Mouse (Mus musculus) midbrain, embryonic 12.5 days (tissue): ENCODE measurements around the gene Ggnbp2. TPM values are rescaled to one million over a fixed set of nuclear protein-coding genes. Genes with fewer than 3 reads are reported as not detected.

Experiments
- ATAC-seq: fragments of 200-750 bp; cut with Nextera tagmentation; 2 replicates; pipeline ENCODE4 v1.8.0; 2017; ENCODE audit warnings: low read depth, moderate TSS enrichment, moderate library complexity; ENCODE audit not compliant: low FRiP score
- H3K27ac ChIP-seq: fragments of 300-500 bp; sonication (generic); replicated peaks from 2 replicates; pipeline ENCODE4 v1.5.1; 2016; ENCODE audit warnings: mild to moderate bottlenecking
- H3K27me3 ChIP-seq: fragments of 300-500 bp; sonication (generic); 2 replicates; pipeline ENCODE4 v1.6.1; 2016; ENCODE audit warnings: mild to moderate bottlenecking
- H3K36me3 ChIP-seq: fragments of 300-500 bp; sonication (generic); 2 replicates; pipeline ENCODE4 v1.6.1; 2016
- H3K4me1 ChIP-seq: fragments of 300-500 bp; sonication (generic); 2 replicates; pipeline ENCODE4 v1.6.1; 2016
- H3K4me2 ChIP-seq: fragments of 300-500 bp; sonication (generic); replicated peaks from 2 replicates; pipeline ENCODE4 v1.6.1; 2016; ENCODE audit warnings: mild to moderate bottlenecking, moderate library complexity
- H3K4me3 ChIP-seq: fragments of 300-500 bp; sonication (generic); 2 replicates; pipeline ENCODE4 v1.5.1; 2016; ENCODE audit warnings: mild to moderate bottlenecking
- H3K9ac ChIP-seq: fragments of 300-500 bp; sonication (generic); replicated peaks from 2 replicates; pipeline ENCODE4 v1.6.1; 2016; ENCODE audit warnings: mild to moderate bottlenecking, moderate library complexity
- H3K9me3 ChIP-seq: fragments of 300-500 bp; sonication (generic); 2 replicates; pipeline ENCODE4 v1.6.1; 2016; ENCODE audit warnings: mild to moderate bottlenecking
- WGBS: fragments of 180-500 bp; shearing (Covaris S2); methylation state at CpG from one replicate; pipeline ENCODE4 v1.1.7; 2016; 5-methylcytosine and 5-hydroxymethylcytosine counted together
- polyA plus RNA-seq: library from polyadenylated mRNA; unstranded; fragments of >200 nt; fragmentation: Nextera tagmentation; extraction: Ambion mirVana; gene quantifications from 2 replicates; pipeline ENCODE4 v1.2.1, GENCODE M21; 2016

The Ggnbp2 gene
- polyA plus RNA-seq, result 69.2 and 79.1 TPM in 2 replicates

GRCm38 (mm10) chr11:84870337-84871043 is at the start of gene Ggnbp2:
Gene Ggnbp2, minus strand, starts transcription at chr11:84870817.
- H3K4me1 ChIP-seq, result peaks cover 15% of the 10 kb centered on the region
- peak within 1 kb of the TSS; percentile 96 for H3K27ac ChIP-seq
- under 1% methylated on average over 51 of the region's 62 CpGs for WGBS
- H3K4me3 ChIP-seq, result peak within 1 kb of the TSS; percentile 85
- ATAC-seq, result peak; percentile 90
- H3K9me3 ChIP-seq, result no peaks in the 10 kb centered on the region
- H3K27me3 ChIP-seq, result no peaks in the 10 kb centered on the region
- H3K36me3 ChIP-seq, result no peaks in the 10 kb centered on the region
- peak within 1 kb of the TSS; percentile 91 for H3K9ac ChIP-seq
- H3K4me2 ChIP-seq, result peak within 1 kb of the TSS; percentile 80

DNA sequence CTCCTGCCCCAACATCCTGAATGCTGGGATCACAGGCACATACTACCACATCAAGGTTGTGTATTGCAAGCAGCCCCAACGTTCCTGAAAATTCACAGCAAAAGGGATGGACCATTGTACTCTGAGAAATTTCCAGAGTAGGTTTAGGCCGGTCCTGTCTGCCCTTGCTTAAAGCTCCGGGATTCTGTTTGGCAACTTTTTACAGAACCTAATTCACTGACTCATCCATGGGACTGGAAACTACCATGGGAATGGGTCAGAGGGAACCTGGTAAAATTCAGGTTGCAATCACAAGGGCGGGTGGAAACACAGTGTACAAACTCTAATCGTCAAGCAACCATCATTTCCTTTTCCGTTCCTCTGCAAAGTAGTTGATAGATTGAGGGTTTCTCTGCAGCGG is 49.3 kb upstream of the Ggnbp2 start:
- H3K27ac ChIP-seq, result no peak overlapping the region
- H3K36me3 ChIP-seq, result no peaks in the 10 kb centered on the region
- H3K4me3 ChIP-seq, result no peak overlapping the region
- 82% methylated on average over 7 of the region's 7 CpGs for WGBS
- H3K4me2 ChIP-seq, result no peak overlapping the region
- H3K9ac ChIP-seq, result no peak overlapping the region
- H3K27me3 ChIP-seq, result no peaks in the 10 kb centered on the region
- H3K9me3 ChIP-seq, result no peaks in the 10 kb centered on the region
- peaks cover 20% of the 10 kb centered on the region for H3K4me1 ChIP-seq
- no peak for ATAC-seq

- H3K27me3 ChIP-seq, result no peaks in the 10 kb centered on the region
These were observed 48.7 kb upstream of the Ggnbp2 start for GRCm38 (mm10) chr11:84919276-84919675.

GRCm38 (mm10) chr11:84918425-84918824 is 47.8 kb upstream of the Ggnbp2 start:
- Histone ChIP-seq H3K4me1 (peaks cover 26% of the 10 kb centered on the region), H3K4me3 (no peak overlapping the region)
- WGBS, result 8% methylated on average over 16 of the region's 16 CpGs

More at GRCm38 (mm10) chr11:84919276-84919675, 48.7 kb upstream of the Ggnbp2 start:
- no peak for ATAC-seq
- Histone ChIP-seq H3K36me3 (0 out of 2 replicates have a peak, but pooled peaks cover 2% of the 10 kb centered on the region), H3K4me1 (peaks cover 26% of the 10 kb centered on the region), H3K27ac (no peak overlapping the region), H3K9ac (no peak overlapping the region), H3K4me3 (no peak overlapping the region), H3K4me2 (no peak overlapping the region), H3K9me3 (no peaks in the 10 kb centered on the region)
- WGBS, result 43% methylated on average over 3 of the region's 3 CpGs

GRCm38 (mm10) chr11:84916703-84917300 is 46.2 kb upstream of the Ggnbp2 start:
- ATAC-seq, result no peak
- Histone ChIP-seq H3K4me2 (peak overlapping the region; percentile 90), H3K9ac (peak overlapping the region; percentile 86; the same call in 1 of the 2 replicates), H3K4me1 (peaks cover 26% of the 10 kb centered on the region), H3K27ac (no peak overlapping the region), H3K9me3 (no peaks in the 10 kb centered on the region), H3K36me3 (peaks cover 25% of the 10 kb centered on the region), H3K4me3 (peak overlapping the region; percentile 97), H3K27me3 (no peaks in the 10 kb centered on the region)
- 61% methylated on average over 7 of the region's 7 CpGs for WGBS

More at GRCm38 (mm10) chr11:84918425-84918824, 47.8 kb upstream of the Ggnbp2 start:
- Histone ChIP-seq H3K9me3 (no peaks in the 10 kb centered on the region), H3K27ac (no peak overlapping the region), H3K36me3 (peaks cover 10% of the 10 kb centered on the region), H3K4me2 (peak overlapping the region; percentile 38), H3K9ac (no peak overlapping the region), H3K27me3 (no peaks in the 10 kb centered on the region)
- ATAC-seq, result 0 out of 2 replicates have a peak, but pooled peaks have one; percentile 62

GRCm38 (mm10) chr11:84916053-84916702 is 45.6 kb upstream of the Ggnbp2 start, which contains the start of gene Znhit3:
Gene Znhit3, minus strand, starts transcription at chr11:84916366.
- Histone ChIP-seq H3K4me2 (peak within 1 kb of the TSS; percentile 90), H3K36me3 (peaks cover 31% of the 10 kb centered on the region), H3K4me3 (peak within 1 kb of the TSS; percentile 97), H3K9me3 (no peaks in the 10 kb centered on the region), H3K9ac (peak within 1 kb of the TSS; percentile 86), H3K4me1 (peaks cover 26% of the 10 kb centered on the region), H3K27ac (no peak within 1 kb of the TSS), H3K27me3 (no peaks in the 10 kb centered on the region)
- WGBS, result 4% methylated on average over 34 of the region's 34 CpGs
- peak; percentile 75; the same call in 1 of the 2 replicates for ATAC-seq

- ATAC-seq, result no peak
- 0 out of 2 replicates have a peak overlapping the region, but pooled peaks have one; percentile 90 for H3K4me2 ChIP-seq
- 83% methylated on average over 5 of the region's 5 CpGs for WGBS
These were observed 44.1 kb upstream of the Ggnbp2 start for GRCm38 (mm10) chr11:84914673-84915072.

DNA sequence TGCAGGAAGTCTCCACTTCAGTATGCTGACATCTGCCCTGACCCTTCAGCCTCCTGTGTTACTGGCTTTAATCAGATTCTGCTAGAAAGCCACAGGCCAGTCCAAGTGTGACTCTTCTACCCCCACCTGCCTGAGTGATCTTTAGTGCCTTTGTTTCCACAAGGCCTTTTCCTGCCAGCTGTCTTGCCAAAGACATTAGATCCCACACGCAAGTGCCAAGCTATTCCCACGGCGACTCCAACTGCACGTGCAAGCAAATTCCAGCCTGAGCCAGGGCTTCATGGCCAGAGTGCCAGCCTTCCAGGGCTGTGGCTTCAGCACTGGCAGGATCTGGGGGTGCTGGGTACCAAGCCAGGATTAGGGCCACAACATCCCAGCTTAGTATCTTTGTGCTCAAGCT is 39.8 kb upstream of the Ggnbp2 start:
- no peak for ATAC-seq
- Histone ChIP-seq H3K4me3 (no peak overlapping the region), H3K4me1 (peaks cover 11% of the 10 kb centered on the region), H3K9ac (no peak overlapping the region), H3K9me3 (no peaks in the 10 kb centered on the region), H3K27ac (no peak overlapping the region), H3K27me3 (no peaks in the 10 kb centered on the region), H3K36me3 (peaks cover 86% of the 10 kb centered on the region), H3K4me2 (no peak overlapping the region)
- 92% methylated on average over 4 of the region's 4 CpGs for WGBS

More at GRCm38 (mm10) chr11:84914673-84915072, 44.1 kb upstream of the Ggnbp2 start:
- Histone ChIP-seq H3K9ac (no peak overlapping the region), H3K27me3 (no peaks in the 10 kb centered on the region), H3K27ac (no peak overlapping the region), H3K4me3 (no peak overlapping the region), H3K9me3 (no peaks in the 10 kb centered on the region), H3K4me1 (peaks cover 26% of the 10 kb centered on the region), H3K36me3 (peaks cover 45% of the 10 kb centered on the region)

DNA sequence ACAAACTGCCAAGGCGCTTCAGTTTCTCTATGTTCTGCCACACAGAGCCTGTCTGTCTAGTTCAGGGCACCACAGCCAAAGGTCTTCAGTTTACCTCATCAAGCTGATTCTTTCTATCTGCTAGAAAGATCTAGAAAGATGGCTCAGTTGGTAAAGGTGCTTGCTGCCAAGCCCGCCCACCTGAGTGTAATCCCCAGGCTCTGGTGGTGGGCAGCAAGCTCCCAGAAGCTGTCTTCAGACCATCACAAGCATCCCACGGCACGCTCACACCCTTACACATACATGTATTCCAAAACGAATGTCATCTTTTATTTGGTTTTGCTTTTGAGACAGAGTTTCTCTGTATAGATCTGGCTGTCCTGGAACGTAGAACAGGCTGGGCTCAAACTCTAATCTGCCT is 37.9 kb upstream of the Ggnbp2 start:
- 92% methylated on average over 6 of the region's 6 CpGs for WGBS
- no peak for ATAC-seq

DNA sequence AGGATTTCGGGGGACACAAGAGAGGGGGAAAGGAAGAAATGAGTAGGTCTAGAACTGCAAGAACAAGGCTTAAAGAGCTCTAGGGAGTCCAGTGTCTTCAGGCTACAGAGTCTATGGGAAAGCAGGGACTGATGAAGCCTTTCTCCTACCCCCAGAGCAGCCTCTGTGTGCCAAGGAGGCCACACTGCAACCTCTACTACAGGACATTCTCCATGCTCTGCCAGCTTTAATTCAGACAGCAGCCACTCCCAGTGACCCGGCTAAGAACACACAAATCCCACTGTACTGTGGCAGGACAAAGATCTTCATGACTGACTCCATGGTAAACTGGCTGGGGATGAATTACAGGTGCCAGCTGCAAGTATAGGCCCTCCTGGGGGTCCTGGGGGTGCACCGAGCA is 36.5 kb upstream of the Ggnbp2 start:
- WGBS, result 77% methylated on average over 3 of the region's 3 CpGs
- H3K36me3 ChIP-seq, result peaks cover 96% of the 10 kb centered on the region
- no peaks in the 10 kb centered on the region for H3K27me3 ChIP-seq
- H3K4me1 ChIP-seq, result no peaks in the 10 kb centered on the region
- no peak overlapping the region for H3K4me2 ChIP-seq
- no peak overlapping the region for H3K4me3 ChIP-seq
- H3K27ac ChIP-seq, result no peak overlapping the region
- ATAC-seq, result no peak
- no peak overlapping the region for H3K9ac ChIP-seq
- H3K9me3 ChIP-seq, result no peaks in the 10 kb centered on the region

More for the DNA sequence above, 37.9 kb upstream of the Ggnbp2 start:
- H3K4me1 ChIP-seq, result no peaks in the 10 kb centered on the region
- H3K27me3 ChIP-seq, result no peaks in the 10 kb centered on the region
- H3K36me3 ChIP-seq, result peaks cover 95% of the 10 kb centered on the region
- H3K27ac ChIP-seq, result no peak overlapping the region
- H3K9ac ChIP-seq, result no peak overlapping the region
- no peak overlapping the region for H3K4me2 ChIP-seq
- H3K9me3 ChIP-seq, result no peaks in the 10 kb centered on the region
- no peak overlapping the region for H3K4me3 ChIP-seq

GRCm38 (mm10) chr11:84904597-84905144 is 34.1 kb upstream of the Ggnbp2 start:
- 85% methylated on average over 9 of the region's 9 CpGs for WGBS
- Histone ChIP-seq H3K27ac (no peak overlapping the region), H3K4me1 (no peaks in the 10 kb centered on the region), H3K9me3 (no peaks in the 10 kb centered on the region), H3K4me3 (no peak overlapping the region), H3K27me3 (no peaks in the 10 kb centered on the region), H3K36me3 (peaks cover 98% of the 10 kb centered on the region), H3K9ac (no peak overlapping the region), H3K4me2 (no peak overlapping the region)
- no peak for ATAC-seq
